Mouse (Mus musculus) kidney, postnatal 4 days (tissue): ENCODE data around the gene Rgcc.

ENCODE experiments used
- DNase-seq, 2 experiments: peaks; one replicate each; pipeline ENCODE4 v3.0.0; 2021; ENCODE audit warnings: mixed read lengths in 2 of 2

The Rgcc gene

DNA sequence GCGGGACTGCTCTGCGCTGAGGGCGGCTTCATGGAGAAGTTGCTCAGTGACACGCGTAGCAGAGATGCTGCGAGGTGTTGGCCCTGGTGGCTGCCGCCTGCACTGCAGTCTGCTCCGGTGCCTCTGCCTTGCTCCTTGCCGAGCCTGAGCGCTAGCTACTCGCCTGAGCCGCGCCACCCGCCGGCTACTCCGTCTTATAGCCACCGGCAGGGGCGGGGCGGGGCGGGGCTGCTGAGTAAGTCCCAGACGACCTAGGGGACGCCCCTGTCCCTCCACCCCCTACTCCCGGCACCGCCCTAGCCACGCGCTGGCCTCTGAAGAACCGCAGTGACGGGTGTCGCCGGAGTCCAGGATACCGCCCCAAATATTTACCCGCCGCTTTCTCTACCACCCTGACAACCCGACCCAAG, at the start of gene Rgcc:
Gene Rgcc (minus strand): TSS at position 180 of the 410 bp plus-strand sequence.
- DNase-seq: peak; percentile 97 to 98

DNA sequence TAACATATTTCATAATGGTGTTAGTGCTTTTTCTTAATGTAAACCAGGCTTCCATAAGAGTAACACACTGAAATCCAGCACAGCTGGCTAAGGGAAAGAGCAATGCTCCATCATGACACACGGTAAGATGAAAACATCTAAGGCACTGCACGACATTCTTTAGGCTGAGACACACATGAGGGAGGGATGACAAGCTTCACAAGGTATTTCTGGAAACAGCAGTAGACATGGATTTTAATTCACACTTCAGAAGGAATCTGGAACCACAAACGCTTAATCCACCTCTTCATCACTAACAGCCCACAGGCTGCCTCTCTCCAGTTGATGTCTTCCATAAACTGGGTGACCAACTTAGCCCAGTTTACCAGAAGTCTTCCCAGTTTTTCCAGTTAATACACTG, 44.9 kb upstream of the Rgcc start:
- DNase-seq: no peak

DNA sequence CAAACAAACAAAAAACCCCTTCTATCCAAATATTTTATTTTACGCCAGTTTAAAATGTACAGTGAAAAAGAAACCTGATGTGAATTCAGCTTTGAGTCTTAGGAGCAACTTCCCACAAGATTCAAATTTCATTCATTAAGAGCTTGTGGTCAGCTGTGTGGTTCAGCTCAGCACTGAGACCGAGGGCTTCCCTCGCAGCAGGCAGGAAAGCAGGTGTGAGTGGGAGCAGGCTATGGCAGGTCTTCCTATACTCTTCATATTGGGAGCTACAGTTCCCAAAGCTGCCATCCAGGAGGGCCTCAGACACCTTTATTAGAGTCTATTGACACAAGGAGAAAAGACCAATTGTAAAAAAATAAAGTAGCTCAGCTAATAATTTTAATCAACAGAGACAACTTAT, 34.2 kb upstream of the Rgcc start:
- DNase-seq: no peak

DNA sequence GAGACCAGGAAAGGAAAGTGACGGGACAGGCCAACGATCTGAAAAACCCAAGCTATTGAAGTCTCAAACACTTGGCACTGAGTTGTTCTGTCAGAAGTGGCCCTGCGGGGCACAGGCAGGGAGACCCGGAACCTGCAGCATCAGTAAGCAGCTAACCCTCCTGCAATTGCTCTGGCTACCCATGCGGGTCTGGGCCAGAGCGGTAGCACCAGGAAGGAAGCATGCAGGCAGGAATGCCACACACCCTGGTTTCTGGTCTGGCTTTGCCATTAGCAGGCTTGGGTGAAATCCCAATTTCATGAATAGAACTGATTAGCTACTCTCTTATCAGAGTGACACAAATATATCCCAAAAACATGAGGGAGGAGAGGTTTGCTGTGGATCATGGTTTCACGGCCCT, 30.5 kb upstream of the Rgcc start:
- DNase-seq: peak in 1 of 2 experiments; percentile 17

DNA sequence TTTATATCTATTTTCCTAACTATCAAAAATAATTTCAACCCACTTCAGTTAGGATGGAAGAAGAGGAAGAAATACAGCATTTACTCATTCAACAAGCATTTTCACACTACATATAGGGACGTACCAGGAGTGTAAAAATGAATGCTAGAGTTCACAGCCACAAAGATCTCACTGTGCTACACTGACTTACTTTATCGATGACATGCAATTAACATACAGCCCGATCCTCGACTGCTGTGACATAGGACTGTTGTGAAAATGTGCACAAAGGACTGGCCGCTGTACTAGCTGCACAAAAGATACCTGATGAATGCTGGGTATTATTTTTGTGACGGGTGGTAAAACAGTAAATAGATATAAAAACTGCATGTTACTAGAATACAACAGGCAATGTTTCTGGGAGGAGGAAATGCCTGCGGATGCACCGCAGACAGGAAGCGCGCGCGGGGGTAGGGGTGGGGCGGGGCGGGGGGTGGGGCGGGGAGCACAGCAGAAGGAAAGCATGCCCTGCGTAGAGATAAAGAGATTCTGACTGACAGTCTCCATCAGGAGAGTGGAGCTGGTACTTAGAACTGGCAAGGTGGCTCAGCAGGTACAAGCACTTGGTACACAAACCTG, 29.6 kb upstream of the Rgcc start:
- DNase-seq: peak in 1 of 2 experiments; percentile 21

DNA sequence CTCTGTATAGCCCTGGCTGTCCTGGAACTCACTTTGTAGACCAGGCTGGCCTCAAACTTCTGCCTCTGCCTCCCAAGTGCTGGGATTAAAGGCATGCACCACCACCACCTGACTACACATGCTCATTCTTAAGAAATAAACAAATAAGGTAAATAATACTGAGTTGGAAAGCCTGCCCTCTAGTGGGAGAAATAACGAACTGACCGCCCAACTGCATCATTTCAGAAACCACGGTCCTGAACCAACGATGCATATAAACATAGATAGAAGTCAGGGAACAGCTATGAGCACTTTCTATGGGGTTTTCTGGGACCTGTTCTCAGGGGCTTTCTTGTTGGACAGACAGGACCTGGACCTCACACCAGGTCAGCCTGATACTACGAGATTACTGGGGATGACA, 25.6 kb upstream of the Rgcc start:
- DNase-seq: peak; percentile 59

DNA sequence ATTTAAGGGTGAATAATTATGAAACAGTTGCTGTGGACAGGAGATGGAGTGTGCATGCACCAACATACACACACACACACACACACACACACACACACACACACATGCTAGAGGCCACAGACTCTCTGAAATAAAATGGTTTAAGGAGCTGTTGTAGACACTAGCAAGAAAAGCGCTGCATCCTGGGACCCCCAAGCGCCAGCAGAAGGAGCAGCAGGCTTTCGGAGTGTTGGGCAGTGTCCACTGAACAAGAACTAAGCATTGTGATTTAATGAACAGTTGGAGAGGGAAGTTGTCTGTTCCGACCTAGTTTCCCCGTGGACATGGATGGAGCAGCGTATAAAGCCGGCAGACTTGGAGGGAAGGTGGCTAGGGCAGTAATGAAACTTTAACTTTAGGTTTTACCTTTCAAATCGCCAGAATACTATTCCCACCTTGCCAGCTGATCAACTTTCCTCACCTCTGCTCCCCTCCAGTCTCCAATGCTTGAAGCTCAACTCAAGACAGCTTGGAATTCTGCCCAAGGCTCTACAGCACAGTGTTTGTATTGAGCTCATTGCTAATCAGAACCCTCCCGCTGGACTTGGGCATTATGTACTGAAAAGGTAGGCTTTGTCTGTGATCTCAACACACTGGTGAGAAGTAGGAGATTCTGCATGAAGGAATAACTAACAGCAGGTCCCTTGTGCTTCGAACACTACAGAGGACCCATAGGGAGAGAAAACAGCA, 22.8 kb upstream of the Rgcc start:
- no peak for DNase-seq

DNA sequence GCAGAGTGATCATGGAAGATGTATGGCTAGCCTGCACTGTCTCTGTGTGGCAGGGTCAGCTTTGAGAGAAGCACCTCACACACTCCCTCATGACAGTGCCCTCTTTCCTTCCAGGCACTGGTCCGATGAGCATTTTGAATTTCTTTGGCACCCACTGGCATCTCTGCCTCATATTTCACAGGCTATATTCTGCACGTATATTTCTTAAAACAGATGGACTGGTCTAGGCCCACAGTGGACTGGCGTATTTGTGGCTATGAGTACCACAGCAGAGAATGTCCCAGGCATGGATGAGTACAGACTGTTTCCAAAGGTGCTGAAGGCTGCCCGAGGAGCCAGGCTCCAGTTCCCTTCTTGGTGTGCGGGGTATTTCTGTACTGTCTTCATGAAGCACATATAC, 20.4 kb upstream of the Rgcc start:
- DNase-seq: no peak

DNA sequence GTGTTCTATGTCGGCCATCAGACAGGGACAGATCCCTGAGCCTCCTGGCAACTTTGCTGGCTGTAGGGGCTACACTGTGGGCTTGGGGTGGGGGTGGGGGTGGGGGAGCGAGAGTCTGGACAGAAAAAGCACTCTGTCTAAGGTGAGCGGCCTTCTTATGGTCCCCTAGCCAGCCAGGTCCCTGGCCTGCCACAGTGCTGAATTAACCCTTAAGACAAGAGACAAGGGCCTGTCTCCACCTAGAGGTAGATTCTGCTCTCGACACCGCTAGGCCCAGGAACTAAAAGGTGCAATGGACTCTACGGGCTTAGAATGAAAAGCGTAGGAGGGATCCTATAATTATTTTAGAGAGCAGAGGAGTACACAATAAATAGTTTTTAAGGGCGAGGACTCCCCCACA, 19.7 kb upstream of the Rgcc start:
- DNase-seq: peak; percentile 46 to 62

DNA sequence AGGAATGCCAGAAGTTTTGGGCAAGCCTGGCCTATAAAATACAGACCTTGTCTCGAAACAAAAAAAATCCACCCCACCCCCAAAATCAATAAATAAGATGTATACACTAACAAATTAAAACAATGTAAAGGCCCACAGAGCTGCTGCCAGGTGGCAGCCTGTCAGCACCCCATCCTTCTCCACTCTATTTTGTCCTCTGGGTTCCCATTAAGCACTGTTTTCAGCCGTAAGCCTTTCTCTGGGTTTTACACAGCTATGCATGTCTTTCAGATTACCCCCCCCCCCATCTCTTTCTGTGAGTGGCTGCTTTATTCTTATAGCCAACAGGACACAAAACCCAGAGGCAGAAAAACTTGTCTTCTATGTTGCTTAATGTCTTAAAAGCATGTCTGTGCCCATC, 16.2 kb upstream of the Rgcc start:
- no peak for DNase-seq

DNA sequence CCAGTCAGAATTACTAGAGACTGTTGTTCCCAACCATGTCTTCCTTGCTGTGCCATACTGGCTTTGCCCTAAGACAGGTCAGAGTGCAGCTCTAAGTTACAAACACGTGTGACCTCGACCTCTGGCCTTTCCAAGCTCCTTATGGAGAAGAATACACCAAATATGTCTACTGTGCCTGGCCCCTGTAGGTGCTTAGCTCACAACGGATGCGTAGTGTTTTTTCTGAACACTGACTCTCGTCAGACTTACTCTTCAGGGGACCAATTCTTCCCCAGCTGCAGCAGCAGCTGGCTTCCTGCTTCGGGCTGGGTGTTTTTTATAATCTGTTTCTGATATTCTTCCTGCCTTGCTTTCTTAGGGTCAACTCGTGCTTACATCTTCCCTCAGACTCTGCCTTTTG, 14.4 kb upstream of the Rgcc start:
- no peak for DNase-seq

DNA sequence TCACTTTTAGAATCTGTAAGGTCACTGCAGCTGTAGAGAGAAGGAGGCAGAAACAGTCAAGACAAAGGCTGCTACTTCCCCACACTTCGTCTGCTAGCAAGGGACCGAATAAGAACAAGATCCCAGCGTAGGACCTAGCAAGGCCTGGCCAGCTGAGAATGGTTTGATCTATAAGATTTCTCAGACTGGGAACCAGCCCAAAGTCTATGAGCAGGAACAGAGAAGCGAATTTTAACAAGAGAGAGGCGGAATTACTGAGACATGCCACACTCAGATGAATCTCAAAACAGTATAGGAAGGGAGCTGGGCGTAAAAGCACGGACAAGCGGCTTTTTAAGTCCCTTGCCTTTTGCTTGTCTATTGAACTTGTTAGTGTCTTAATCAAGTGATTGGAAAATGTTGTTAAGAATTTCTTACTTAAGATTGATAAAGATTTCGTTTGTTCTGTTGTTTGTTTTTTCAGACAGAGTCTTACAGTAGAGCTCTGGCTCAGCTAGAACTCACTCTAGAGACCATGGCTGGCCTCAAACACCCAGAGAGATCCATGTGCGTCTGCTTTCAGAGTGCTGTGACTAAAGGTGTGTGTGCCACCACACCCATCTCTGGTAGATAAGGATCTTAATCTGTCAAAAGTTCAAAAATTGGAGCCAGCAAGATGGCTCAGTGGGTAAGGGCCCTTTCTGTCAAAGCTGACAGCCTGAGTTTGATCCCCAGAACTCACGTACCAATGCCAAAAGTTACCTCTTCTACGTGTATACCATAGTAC, 13.0 kb upstream of the Rgcc start:
- DNase-seq: no peak

DNA sequence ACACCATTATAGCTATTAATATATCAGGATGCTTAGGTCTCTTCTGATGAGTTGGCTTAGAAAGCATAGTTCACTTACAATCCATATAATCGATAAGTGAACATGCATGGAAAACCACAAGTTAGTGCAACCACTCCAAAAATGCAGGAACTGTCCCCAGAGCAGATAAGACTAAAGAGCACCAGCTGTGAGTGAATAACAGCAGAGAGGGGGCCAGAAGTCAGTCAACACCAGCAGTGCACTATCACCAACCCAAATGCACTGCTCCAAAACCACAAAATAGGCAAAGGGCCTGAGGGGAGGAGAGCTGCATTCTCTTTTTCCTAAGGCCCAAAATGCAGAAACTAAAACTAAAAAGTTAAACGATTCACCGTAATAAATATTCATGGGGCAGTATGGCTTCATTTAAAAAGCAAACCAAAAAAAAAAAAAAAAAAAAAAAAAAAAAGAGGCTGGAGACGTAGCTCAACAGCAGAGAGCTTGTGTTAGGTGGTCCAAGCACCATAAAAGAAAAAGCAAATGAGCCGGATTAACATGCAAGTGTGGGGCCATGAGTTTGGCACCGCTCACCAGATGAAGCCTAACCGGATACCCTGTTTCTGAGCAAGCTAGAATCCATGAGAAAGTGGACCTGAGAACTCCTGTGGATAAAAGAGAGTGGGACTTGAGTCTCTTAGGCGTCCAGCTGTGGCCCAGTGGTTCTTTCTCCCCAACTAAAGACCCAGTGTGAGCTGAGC, 12.2 kb upstream of the Rgcc start:
- peak in 1 of 2 experiments; percentile 32 for DNase-seq

DNA sequence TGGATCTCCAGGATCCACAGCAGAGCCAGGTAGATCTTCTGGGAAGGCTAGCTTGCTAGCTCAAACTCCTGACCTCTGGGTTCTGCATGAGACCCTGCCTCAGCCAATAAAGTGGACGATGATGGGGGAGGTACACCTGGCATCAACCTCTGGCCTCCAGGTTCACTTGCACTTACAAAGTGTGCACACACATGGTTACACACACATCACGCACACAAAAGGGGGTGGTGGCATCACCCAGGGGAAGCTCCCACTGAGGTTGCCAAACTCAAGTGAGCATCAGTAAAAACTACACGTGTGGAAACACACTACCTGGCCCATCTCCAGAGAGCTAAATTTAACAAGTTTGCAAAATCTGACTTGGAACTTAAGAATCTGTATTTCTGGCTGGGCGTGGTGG, 11.3 kb upstream of the Rgcc start:
- DNase-seq: no peak

DNA sequence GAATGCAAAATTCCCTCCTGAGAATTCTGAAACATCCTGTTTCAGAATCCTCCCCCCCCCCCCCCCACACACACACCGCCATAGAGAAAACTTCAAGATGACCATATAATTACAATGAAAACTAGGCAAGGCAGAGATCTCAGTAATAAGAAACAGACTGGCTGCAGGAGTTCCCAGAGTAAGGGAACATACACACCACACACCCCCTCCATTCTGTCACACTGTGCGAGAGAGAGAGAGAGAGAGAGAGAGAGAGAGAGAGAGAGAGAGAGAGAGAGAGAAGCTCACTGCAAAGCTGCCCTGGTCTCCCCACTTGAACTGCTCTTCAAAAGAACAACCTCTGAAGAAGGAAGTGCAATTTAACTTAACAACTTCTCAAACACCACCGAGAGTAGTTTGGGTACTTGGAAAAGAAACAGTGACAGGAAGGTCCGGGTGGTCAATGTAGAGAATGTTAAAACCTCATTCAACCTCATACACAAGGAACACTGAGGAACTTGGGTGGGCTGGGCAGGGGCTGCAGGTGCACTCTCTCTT, 10.5 kb upstream of the Rgcc start:
- DNase-seq: no peak

DNA sequence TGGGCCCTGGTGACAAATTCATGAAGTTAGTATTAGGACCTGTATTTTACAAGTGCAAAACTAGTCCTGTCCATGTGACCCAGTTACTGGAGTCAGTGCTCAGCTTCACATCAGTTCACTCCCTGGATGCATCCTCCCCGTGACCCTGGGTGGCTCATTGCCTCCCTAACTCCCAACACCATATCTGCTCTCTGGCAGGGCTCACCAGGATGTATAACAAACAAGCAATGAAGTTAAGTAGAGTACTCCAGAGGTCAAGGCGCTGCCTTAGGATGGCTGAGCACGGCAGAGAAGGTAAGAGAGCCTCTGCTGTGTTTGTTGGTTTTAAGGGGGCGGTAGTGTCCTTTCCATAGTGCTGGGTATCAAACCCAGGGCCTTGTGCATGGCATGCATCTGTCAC, 7.7 kb upstream of the Rgcc start:
- DNase-seq: no peak

DNA sequence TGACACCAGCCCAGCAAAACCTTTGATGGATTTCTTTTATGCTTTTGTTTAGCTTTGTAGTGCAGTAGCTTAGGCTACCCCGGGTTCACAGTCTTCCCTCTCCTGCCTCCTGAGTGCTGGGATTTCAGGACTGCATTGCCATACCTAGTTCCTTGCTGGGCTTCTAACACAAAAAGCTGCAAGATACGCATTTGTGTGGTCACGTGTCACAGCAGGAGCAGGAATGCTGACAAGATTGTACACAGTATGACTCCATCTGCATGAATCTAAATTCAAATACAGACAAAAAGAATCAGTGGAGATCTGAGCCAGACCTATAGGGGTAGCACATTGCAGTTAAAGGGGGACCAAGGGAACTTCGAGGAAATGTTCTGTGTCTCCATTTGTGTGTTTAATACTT, 6.9 kb upstream of the Rgcc start:
- DNase-seq: no peak

DNA sequence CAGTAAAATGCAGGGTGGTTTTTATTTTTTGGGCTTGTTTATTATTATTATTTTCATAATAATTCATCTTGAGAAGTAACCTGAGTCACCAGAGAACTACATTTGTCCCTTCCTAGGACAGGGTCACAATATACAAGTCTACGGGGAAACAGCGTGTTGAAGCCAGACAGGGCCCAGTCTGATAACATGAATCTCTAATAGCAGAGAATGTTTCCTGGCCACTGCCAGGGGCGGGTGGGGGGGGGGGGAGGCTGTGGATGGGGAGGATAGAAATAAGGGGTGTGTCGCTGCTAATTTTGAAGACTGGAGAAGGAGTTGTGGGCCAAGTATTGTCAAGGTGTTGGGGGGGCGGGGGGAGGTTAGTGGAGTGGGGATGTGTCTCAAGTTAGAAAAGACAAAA, 6.5 kb upstream of the Rgcc start:
- no peak for DNase-seq

DNA sequence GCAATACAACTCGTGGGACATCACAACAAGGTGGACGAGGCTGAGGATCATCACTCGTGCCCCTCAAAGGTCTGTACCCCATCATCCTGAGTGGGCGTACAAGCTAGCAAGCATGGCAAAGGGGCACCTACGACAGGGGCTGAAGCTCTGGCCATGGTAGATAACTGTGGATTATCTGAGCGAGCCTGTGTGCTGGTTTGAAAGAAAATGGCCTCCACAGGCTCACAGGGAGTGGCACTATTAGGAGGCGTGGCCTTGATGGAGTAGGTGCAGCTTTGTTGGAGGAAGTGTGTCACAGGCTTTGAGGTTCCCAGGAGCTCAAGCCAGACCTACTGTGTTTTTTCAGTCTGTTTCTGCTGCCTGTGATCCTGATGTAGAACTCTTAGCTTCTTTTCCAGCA, 5.7 kb upstream of the Rgcc start:
- no peak for DNase-seq

DNA sequence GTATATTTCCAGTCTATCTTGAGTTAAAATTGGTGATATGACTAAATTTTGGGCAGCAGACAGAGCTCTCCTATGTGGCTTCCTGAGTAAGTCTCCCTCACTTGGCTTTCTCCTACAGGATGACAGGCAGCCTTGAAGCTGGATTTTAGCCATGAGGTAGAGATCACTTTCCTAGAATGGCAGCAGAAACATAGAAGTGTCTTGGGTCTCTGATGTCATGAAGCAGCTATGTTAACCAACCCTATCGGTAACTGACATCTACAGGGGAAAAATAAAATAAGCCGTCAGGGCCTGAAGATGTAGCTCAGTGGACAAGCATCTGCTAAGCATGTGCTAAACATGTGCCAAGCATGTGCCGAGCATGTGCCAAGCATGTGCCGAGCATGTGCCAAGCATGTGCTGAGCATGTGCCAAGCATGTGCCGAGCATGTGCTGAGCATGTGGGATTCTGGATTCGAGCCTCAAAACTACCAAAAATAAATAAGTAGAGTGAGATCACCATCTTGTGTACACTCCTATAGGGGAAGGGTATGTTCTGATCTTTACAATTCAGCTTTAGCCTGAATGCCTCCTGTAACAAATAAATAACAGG, 3.5 kb upstream of the Rgcc start:
- no peak for DNase-seq

DNA sequence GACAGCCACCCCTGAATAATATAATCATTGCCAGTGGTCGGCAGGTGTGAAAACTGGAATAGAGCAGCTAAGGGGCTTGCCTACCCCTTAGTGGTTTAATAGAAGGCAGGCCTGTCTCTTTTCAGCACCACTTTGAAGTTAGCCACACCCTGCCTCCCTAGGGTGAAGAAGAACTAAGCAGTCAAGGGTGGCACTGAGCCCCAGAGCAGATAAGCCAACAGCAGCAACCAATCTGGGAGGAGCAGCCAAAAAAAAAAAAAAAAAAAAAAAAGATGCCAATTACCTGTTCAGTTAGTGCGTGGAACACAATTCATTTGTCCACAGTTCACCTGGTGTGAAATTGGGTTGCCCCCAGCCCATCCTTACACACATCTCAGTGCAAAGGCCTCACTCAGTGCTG, 1.7 kb upstream of the Rgcc start:
- DNase-seq: no peak

DNA sequence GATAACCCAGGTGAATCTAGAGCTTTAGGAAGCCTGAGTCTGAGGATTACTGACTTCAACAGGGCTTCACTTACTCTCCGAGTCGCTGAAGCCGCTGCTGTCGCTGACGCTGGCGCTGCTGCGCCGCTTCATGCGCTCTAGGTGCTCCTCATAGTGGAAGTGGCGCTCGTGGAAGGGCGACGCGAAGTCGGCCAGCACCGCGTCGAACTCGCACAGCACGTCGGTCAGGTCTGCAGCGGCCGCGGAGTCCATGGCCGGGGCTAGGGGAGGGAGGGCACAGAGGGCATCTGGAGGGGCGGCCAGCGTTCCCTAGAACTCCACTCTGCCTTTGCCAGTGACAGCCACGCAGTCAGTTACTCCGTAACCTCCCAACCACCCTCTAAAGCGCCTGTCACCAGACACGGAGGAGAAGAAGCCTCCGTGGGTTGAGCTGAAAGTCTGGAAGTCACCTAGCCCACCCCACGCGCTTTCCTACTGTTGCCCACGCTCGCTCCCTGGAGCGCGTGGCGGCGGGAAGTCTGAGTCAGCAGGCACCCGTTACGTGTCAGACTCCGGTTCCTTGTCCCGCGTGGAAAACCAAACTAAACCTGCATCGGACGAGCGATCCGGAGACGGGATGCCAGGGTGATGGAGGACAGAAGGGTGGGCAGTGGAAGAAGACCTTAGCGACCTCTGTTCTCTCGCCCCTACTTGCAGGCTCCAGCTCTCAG, 649 bp downstream of the Rgcc start:
- DNase-seq: peak; percentile 36 to 59
